In genomic region chrX:143932530-143932929, GRCm38 (mm10) we compare ENCODE assay signal across 14 mouse cellular contexts. TPM values are rescaled to one million over a fixed set of nuclear protein-coding genes. Genes with fewer than 3 reads are reported as not detected.
DNase-seq lines count a peak whose midpoint lies in the region; ATAC-seq and TF ChIP-seq lines count a peak whose summit lies in the region.
"Had no signal": no experiment of that assay in that cellular context is flagged by ENCODE, and none has a peak within 500 bp of the region (broad histone marks: within the 10 kb centered on the region; RNA-seq: fewer than 3 reads in every experiment).

No protein-coding gene starts in this region.

- no peak for TF ChIP-seq POLR2A in olfactory bulb, adult 2 months (IDR thresholded peaks at IDR 0.05; ENCODE audit: insufficient read depth, low read depth, low read length)

- H3K4me2 ChIP-seq in limb, embryonic 15.5 days: no peak overlapping the region
- H3K4me2 ChIP-seq in intestine, embryonic 16.5 days (ENCODE audit: low read depth, low read length): no peak overlapping the region
- H3K4me2 ChIP-seq: heart, embryonic 11.5 days; liver, embryonic 11.5 days had no signal

- peak overlapping the region; percentile 58 for H3K27ac ChIP-seq in left cerebral cortex, adult 2 months
- H3K27ac ChIP-seq in hindbrain, embryonic 10.5 days: peak overlapping the region; percentile 81
- no peak overlapping the region for H3K27ac ChIP-seq in limb, embryonic 15.5 days
- peak overlapping the region; percentile 96 for H3K27ac ChIP-seq in olfactory bulb, adult 2 months (ENCODE audit: insufficient read depth, low read depth, low read length)
- no peak overlapping the region for H3K27ac ChIP-seq in intestine, embryonic 16.5 days (ENCODE audit: low read length)
- H3K27ac ChIP-seq: macrophage had no signal

- 46% methylated on average over 1 of the region's 1 CpGs for WGBS in hindbrain, embryonic 10.5 days
- 40% methylated on average over 1 of the region's 1 CpGs for WGBS in limb, embryonic 15.5 days
- WGBS in olfactory bulb, adult 2 months: 17% methylated on average over 1 of the region's 1 CpGs
- WGBS in intestine, embryonic 16.5 days: 40% methylated on average over 1 of the region's 1 CpGs

- H3K9me3 ChIP-seq in hindbrain, embryonic 10.5 days: no peaks in the 10 kb centered on the region
- no peaks in the 10 kb centered on the region for H3K9me3 ChIP-seq in limb, embryonic 15.5 days
- H3K9me3 ChIP-seq in intestine, embryonic 16.5 days (ENCODE audit: control insufficient read depth, low read length): no peaks in the 10 kb centered on the region

- no peak for TF ChIP-seq CTCF in left cerebral cortex, adult 2 months (IDR thresholded peaks at IDR 0.05)
- no peak for TF ChIP-seq CTCF in olfactory bulb, adult 2 months (IDR thresholded peaks at IDR 0.05; ENCODE audit: insufficient read depth, low read depth, low read length)

- peaks cover 10% of the 10 kb centered on the region; the same call in 1 of the 2 replicates for H3K27me3 ChIP-seq in hindbrain, embryonic 10.5 days (ENCODE audit: insufficient read depth, poor library complexity, severe bottlenecking)
- H3K27me3 ChIP-seq in limb, embryonic 15.5 days: no peaks in the 10 kb centered on the region; the same call in 1 of the 2 replicates
- no peaks in the 10 kb centered on the region for H3K27me3 ChIP-seq in intestine, embryonic 16.5 days (replicated peaks; ENCODE audit: control insufficient read depth, insufficient read depth, low read length)

- H3K4me1 ChIP-seq in hindbrain, embryonic 10.5 days (replicated peaks): no peaks in the 10 kb centered on the region
- no peaks in the 10 kb centered on the region for H3K4me1 ChIP-seq in limb, embryonic 15.5 days
- no peaks in the 10 kb centered on the region for H3K4me1 ChIP-seq in olfactory bulb, adult 2 months (ENCODE audit: control insufficient read depth, insufficient read depth, low read length)
- no peaks in the 10 kb centered on the region for H3K4me1 ChIP-seq in intestine, embryonic 16.5 days (ENCODE audit: control insufficient read depth, insufficient read depth, low read length)

- intact Hi-C loops in left cerebral cortex, adult 2 months (cut with DNase I): loop anchor here (5.0 kb wide), 2 partner anchors 40 to 50 kb away; no protein-coding TSS in a partner anchor
- intact Hi-C loops in gastrocnemius, postnatal 36 days (cut with DNase I): no loop called here

- peak overlapping the region; percentile 51 for H3K4me3 ChIP-seq in left cerebral cortex, adult 2 months
- H3K4me3 ChIP-seq in hindbrain, embryonic 10.5 days: peak overlapping the region; percentile 42
- peak overlapping the region; percentile 15 for H3K4me3 ChIP-seq in limb, embryonic 15.5 days
- peak overlapping the region; percentile 46; the same call in 1 of the 2 replicates for H3K4me3 ChIP-seq in olfactory bulb, adult 2 months (ENCODE audit: insufficient read depth, low read depth, low read length)
- H3K4me3 ChIP-seq in intestine, embryonic 16.5 days (ENCODE audit: low read length): no peak overlapping the region

- no peaks in the 10 kb centered on the region for H3K36me3 ChIP-seq in hindbrain, embryonic 10.5 days
- H3K36me3 ChIP-seq in limb, embryonic 15.5 days: no peaks in the 10 kb centered on the region
- no peaks in the 10 kb centered on the region for H3K36me3 ChIP-seq in intestine, embryonic 16.5 days (ENCODE audit: control insufficient read depth, insufficient read depth, low read length)

- H3K9ac ChIP-seq in limb, embryonic 15.5 days: no peak overlapping the region
- no peak overlapping the region for H3K9ac ChIP-seq in intestine, embryonic 16.5 days (ENCODE audit: low read depth, low read length)

- no peak for ATAC-seq in limb, embryonic 15.5 days (ENCODE audit: insufficient number of reproducible peaks, low FRiP score, low TSS enrichment, low read depth)
- ATAC-seq in intestine, embryonic 16.5 days: no peak

- DNase-seq in left cerebral cortex, adult 2 months (ENCODE audit: extremely low spot score in 1 of 2, low spot score in 2 of 2): no peak
- no peak for DNase-seq in left cerebral cortex, adult 9 months (ENCODE audit: low spot score in 2 of 2)
- DNase-seq in hindbrain, embryonic 10.5 days (ENCODE audit: low spot score): no peak
- no peak for DNase-seq in gastrocnemius, postnatal 36 days
- no peak for DNase-seq in adrenal gland, adult 18-20 months (ENCODE audit: low spot score in 2 of 2)
- DNase-seq: adrenal gland, adult 2 months; cerebellum, adult 11 months had no signal

RNA-seq across cellular contexts. Expression of gene Dcx, which starts 0.6 kb away (rescaled TPM):
- 10 to 100 TPM; 21.0 to 28.5 TPM for total RNA-seq in left cerebral cortex, adult 2 months (2021)
- polyA plus RNA-seq in hindbrain, embryonic 10.5 days (2016; fragmentation: Nextera tagmentation; extraction: Ambion mirVana): 39.7 and 94.6 TPM in 2 replicates
- 6.6 and 9.5 TPM in 2 replicates for polyA plus RNA-seq in limb, embryonic 15.5 days (2015; fragmentation: Nextera tagmentation; extraction: Ambion mirVana)
- 74.2 and 222 TPM in 2 replicates for polyA plus RNA-seq in olfactory bulb, adult 2 months (2012; ENCODE audit: insufficient read depth, insufficient read length, low replicate concordance, missing spikeins)
- not detected for total RNA-seq in gastrocnemius, postnatal 36 days (2021)
- polyA plus RNA-seq in intestine, embryonic 16.5 days (2015; fragmentation: Nextera tagmentation; extraction: Ambion mirVana): 1.8 and 2.1 TPM in 2 replicates
- under 1 TPM; 0.23 to 0.35 TPM for total RNA-seq in adrenal gland, adult 18-20 months (2021)
- polyA plus RNA-seq: adrenal gland, adult 2 months; macrophage; spleen, adult 2 months had no signal

Comparison
In these comparisons a context has a peak if more than half of its experiments do, and no peak if none do; other contexts are left out.
1. H3K27ac ChIP-seq: peak in left cerebral cortex, adult 2 months (single experiment), hindbrain, embryonic 10.5 days (single experiment) and olfactory bulb, adult 2 months (single experiment); none in limb, embryonic 15.5 days (single experiment) and intestine, embryonic 16.5 days (single experiment).